Mouse (Mus musculus): ENCODE data around the gene Slco4a1. TPM values are rescaled to one million over a fixed set of nuclear protein-coding genes. Genes with fewer than 3 reads are reported as not detected.

Slco4a1 gene
- total RNA-seq, 2 experiments from 2014 or later = not detected

DNA sequence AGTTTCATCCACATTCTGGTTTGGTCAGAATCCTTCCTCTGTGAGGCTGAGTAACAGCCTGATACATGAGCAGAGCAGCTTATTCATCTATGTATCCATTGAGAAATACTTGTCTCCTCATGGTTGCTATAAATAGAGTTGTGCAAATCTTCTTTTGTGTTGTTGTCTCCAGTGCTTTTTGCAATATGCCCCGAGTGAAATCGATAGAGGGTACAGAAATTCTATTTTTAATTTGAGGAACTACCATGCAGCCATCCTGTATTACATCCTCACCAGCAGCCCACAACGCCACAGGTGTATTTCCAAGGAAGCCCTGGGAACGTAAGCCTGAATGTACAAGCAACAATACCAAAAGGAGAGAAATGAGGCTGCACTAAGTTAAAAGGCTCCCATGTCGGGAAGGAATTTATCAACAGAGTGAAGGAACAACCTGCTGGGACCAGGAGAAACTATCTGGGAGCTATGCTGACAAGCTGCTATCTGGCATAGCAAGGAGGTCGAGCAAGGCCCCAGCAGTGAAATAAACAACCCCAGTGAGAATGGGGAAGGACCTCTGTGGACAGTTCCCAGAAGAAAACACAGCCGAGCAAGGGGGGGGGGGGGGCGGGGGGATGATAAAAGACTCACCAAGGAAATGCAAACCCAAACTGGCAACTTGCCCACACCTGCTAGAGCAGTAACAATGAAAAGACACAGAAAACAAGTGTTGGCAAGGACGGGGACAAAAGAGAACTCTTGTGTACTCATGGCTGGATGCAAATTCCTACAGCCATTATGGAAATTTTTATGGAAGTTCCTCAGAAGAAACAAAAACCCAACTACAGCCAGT is 10.9 kb upstream of the Slco4a1 start:
- no peak for DNase-seq (ENCODE audit: low spot score)
- intact Hi-C loops (cut with DNase I) = no loop called here

GRCm38 (mm10) chr2:180445962-180446361 is 10.1 kb upstream of the Slco4a1 start:
- intact Hi-C loops (cut with DNase I) = no loop called here
- DNase-seq (ENCODE audit: low spot score) = no peak

DNA sequence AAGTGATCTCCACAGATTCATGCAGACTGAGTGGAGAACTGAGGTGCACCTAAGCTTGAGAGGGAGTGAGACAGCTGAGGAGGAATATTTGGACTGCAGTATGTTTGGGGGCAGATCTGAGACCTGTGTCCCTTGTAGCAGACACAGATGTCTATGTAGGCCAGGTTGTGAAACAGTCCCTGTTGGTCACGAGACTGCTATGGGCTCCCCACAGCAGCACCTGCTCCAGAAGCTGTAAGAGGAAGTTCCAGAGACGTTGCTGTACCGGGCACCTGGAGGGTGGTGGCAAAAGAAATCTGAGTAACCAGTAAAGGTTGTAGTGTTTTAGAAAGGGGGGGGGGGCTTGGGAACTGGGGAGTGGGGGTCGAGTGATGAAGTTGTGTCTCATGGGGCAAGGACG is 7.0 kb upstream of the Slco4a1 start:
- intact Hi-C loops (cut with DNase I) = no loop called here
- no peak for DNase-seq (ENCODE audit: low spot score)

DNA sequence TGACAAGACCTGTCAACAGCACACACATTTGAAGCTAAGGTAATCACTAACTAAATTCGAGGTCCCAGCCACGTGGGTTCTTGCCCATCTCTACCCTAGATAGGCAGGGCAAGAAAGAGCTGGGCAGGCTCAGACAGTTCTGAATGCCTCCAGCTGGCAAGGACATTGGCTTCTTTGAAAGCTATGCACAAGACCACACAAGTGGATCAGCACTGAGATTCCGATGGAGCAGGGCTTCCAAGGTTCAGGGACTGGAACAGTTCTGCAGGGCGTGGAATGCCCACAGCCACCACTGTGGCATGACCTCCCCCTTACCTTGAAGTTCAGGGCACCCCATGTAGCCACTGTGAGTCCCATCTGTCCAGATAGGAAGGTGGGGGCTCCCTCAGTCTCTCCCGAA is 5.5 kb upstream of the Slco4a1 start:
- no peak for DNase-seq (ENCODE audit: low spot score)
- intact Hi-C loops (cut with DNase I) = no loop called here

DNA sequence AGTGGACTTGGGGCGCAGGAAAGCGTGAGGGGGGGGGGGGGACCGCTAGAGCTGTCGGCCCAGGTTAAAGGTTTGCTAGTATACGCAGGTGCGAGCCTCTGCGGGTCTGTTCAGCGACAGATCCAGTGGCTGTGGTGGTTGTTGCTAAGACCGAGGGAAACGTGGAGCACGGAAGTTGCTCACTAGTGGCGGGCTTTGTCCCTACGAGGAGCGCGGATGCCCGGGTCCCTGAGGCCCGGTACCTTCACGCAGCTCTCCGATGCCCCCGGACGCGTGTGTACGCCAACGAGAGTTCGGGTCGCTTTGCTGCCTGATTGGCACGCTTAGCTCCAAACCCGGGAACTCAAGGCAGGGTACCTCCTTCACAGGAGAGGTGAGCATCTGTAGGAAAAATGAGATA is 660 bp downstream of the Slco4a1 start:
- intact Hi-C loops (cut with DNase I) = no loop called here
- DNase-seq (ENCODE audit: low spot score) = no peak

- no peak for DNase-seq (ENCODE audit: low spot score)
- intact Hi-C loops (cut with DNase I) = no loop called here
These were observed 1.6 kb downstream of the Slco4a1 start for GRCm38 (mm10) chr2:180457680-180458079.

DNA sequence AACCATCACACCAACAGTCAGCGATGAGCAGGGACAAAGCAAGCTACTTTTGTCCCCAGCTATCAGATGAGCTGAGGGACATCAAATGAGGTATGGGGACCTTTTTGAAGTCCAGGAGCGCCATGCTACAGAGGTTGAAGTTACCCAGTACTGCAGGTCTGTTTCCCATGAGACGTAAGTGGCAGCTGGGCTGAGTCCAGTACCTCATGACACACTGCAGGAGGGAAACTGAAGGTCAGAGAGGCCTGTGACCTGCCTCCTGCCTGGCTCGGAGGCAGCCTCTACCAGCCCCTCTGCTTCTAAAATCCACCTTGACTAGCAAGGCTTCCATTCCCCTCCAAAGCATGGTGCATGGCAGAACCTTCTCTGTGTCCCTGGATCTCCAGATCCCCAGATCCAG is 3.4 kb downstream of the Slco4a1 start:
- DNase-seq (ENCODE audit: low spot score) = no peak
- intact Hi-C loops (cut with DNase I) = no loop called here

DNA sequence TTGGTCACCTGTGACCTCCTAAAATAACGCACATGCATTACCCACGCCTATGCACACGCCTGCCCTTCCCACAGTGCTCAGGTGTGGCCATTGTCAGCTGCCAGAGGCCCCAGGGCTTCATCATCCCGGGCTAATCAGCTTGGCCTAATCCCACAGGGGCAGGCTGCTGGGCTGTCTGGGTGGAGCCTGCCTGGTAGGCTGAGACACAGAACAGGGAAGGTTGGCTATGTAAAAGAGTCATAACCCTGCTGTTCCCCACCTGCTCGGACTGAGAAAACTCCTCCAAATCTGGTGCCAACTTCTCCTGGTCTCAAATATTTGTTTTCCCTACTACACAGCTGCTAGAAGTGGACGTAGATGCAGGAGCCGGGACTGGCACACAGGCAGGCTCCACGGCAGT is 4.8 kb downstream of the Slco4a1 start:
- DNase-seq (ENCODE audit: low spot score) = no peak
- intact Hi-C loops (cut with DNase I) = no loop called here

- no peak for DNase-seq (ENCODE audit: low spot score)
- intact Hi-C loops (cut with DNase I) = no loop called here
These were observed 6.5 kb downstream of the Slco4a1 start for GRCm38 (mm10) chr2:180462593-180462992.

DNA sequence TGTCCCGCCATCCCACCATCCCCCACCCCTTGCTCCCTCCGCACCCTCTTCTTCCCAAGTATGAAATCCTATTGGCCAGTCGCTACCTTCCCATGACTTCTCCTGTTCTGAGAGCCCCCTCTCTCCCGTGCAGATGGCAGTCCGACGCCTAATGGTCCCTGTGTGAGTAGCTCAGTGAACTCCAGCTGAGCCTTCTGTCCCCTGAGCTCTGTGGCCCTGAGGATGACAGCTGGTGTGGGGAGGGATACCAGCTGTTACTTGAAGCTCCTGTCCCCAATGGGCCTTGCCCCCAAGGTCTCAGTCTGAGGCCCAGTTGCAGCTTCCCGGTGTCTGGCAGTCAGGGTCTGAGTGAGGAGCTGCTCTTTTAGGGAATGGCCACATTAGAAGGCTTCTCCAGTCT is 10.5 kb downstream of the Slco4a1 start:
- intact Hi-C loops (cut with DNase I) = no loop called here
- no peak for DNase-seq (ENCODE audit: low spot score)

GRCm38 (mm10) chr2:180468871-180469270 is 12.8 kb downstream of the Slco4a1 start:
- intact Hi-C loops (cut with DNase I) = no loop called here
- DNase-seq (ENCODE audit: low spot score) = no peak

- intact Hi-C loops (cut with DNase I) = loop anchor here (5.0 kb wide), 1 partner anchor 308 kb away; the partner anchor contains the start of gene Bhlhe23
- no peak for DNase-seq (ENCODE audit: low spot score)
These were observed 13.7 kb downstream of the Slco4a1 start for GRCm38 (mm10) chr2:180469768-180470167.

GRCm38 (mm10) chr2:180472306-180473079 is 16.4 kb downstream of the Slco4a1 start:
- intact Hi-C loops (cut with DNase I) = loop anchor here (1.0 to 5.0 kb wide), 2 partner anchors 106 to 305 kb away; partner anchors contain the start of gene Bhlhe23
- DNase-seq (ENCODE audit: low spot score) = no peak

- intact Hi-C loops (cut with DNase I) = loop anchor here (5.0 kb wide), 1 partner anchor 304 kb away; the partner anchor contains the start of gene Bhlhe23
- DNase-seq (ENCODE audit: low spot score) = no peak
These were observed 17.0 kb downstream of the Slco4a1 start for GRCm38 (mm10) chr2:180473080-180473440.

- intact Hi-C loops (cut with DNase I) = loop anchor here (5.0 kb wide), 1 partner anchor 302 kb away; the partner anchor contains the start of gene Bhlhe23
- no peak for DNase-seq (ENCODE audit: low spot score)
These were observed 18.8 kb downstream of the Slco4a1 start for GRCm38 (mm10) chr2:180474864-180475263.

DNA sequence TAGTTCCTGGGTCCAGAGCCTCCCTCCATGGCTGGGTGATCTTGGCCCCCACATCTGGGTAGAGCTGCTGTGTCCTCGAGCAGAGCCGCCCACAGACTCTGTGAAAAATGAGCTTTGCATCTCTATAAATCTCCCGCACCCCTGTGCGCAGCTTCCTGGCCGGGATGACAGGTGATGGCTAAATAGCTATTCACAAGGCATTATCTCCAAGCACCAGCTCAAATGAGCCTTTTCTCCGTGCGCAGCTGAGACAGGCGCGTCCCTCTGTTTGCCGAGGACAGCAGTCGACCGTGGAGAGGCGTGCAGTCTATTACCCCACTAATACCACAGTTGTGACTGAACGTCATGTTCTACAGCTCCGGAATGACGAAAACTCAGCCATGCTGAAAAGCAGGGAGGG is 26.2 kb downstream of the Slco4a1 start:
- DNase-seq (ENCODE audit: low spot score) = no peak
- intact Hi-C loops (cut with DNase I) = no loop called here

GRCm38 (mm10) chr2:180484882-180485281 is 28.8 kb downstream of the Slco4a1 start:
- intact Hi-C loops (cut with DNase I) = no loop called here
- DNase-seq (ENCODE audit: low spot score) = no peak

DNA sequence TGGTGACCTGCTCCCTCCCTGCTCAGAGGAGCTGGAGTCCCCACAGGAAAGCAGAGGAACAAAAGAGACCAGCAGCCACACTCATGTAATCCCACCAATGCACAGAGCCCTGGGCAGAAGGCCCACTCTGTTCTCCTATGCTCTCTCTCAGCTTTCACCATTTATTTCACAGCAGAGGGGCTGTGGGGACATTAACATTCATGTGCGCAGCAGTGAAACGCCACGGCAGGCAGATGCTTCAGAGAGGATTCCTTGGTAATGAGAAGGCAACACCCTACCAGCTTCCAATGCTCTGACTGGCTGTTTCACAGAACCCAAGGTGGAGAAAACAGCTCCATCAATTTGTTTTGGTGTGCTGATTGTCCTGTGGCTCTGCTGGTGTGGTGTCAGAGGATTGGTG is 29.3 kb downstream of the Slco4a1 start:
- intact Hi-C loops (cut with DNase I) = no loop called here
- no peak for DNase-seq (ENCODE audit: low spot score)

- intact Hi-C loops (cut with DNase I) = no loop called here
- no peak for DNase-seq (ENCODE audit: low spot score)
These were observed 32.2 kb downstream of the Slco4a1 start for GRCm38 (mm10) chr2:180488210-180488751.

DNA sequence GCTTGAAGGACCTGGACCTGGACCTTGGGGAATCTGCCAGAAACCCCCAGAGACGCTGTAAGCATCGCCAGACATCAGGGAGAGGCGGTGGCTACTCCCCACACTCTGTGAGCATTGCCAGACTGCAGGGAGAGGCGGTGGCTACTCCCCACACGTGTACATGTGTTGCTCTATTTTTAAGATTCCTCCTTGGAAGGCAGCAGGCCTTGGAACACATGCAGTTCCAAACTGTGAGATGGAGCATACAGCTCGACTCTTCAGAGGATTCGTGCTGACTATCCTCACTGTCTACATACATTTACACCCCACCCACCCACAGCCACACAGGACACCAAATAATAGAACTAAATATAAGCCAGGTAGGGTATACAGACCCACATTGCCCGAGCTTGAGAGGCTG is 39.9 kb downstream of the Slco4a1 start:
- intact Hi-C loops (cut with DNase I) = no loop called here
- DNase-seq (ENCODE audit: low spot score) = no peak

GRCm38 (mm10) chr2:180499741-180500140 is 43.7 kb downstream of the Slco4a1 start, which contains the start of gene Ntsr1:
TSS of gene Ntsr1 (plus strand) at chr2:180499976.
- intact Hi-C loops (cut with DNase I) = no loop called here
- no peak for DNase-seq (ENCODE audit: low spot score)

Measured in heart, postnatal 25 days (tissue).